Mouse (Mus musculus) small intestine, adult 10 weeks (tissue): Measurements from ENCODE around the gene Tmtc4. TPM values are rescaled to one million over a fixed set of nuclear protein-coding genes. Genes with fewer than 3 reads are reported as not detected.

Experiments
- polyA plus RNA-seq: library from polyadenylated mRNA; stranded (reverse); fragments of 350-450 nt; fragmentation: Illumina TruSeq; extraction: RNeasy Lipid Tissue Mini Kit (QIAGEN cat#74804); gene quantifications from one replicate; pipeline ENCODE4 v1.2.3, GENCODE M21; 2014; ENCODE audit warnings: low replicate concordance

Tmtc4 gene
- 22.6 TPM for polyA plus RNA-seq

DNA sequence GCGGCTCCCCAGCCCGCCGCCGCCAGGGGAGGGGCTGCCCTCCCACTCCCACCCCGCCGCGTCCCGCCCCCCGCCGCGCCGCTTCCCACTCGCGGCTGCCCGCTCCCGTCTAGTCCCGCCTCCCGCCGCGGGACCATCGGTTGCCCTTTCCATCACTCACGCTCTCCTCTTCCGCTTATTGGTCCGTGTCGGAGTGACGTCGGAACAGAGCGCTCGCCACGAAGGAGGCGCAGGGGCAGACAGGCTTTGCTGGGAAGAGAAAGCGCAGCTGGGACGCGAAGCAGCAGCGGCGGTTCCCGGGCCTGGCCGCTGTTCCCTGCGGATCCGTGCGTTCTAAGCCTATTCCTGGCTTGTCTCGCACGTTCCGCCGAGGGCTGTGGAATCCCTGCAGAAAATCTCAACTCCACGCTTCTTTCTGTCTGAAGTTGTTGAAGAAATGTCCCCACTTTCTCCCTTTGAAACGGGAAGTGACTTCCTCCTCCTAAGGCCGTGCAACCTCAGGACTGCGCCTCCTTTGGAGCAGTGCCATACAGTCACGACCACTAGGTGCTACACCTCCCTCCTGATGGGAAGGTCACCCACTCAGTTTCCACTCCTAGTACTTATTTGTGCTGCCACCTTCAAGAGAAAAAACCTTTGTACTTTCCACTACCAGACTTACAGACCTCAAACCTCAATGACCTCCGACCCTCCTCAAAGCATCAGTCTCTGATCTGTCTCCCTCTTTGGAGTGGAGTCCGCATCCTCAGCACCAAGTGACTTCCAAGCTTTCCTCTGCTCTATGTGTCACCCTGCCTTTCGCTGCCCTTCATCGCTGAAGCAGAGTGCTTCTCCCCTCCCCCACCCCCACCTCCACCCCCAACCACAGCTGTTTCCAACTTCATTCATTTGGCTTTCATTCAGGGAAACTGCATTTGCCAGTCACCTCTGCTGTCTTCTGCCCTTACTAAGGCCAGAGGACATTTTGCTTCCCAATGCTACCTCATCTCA is at the start of gene Tmtc4:
Tmtc4 (minus strand) TSS at position 810 of the 990 bp plus-strand sequence.

GRCm38 (mm10) chr14:122913657-122914056 is 70.2 kb downstream of the Tmtc4 start, which contains the start of gene Ggact:
Gene Ggact, minus strand, starts transcription at chr14:122913757.

Other genes with a start within 250 kb of the Tmtc4 start
- gene Ggact, start 70.3 kb downstream of the Tmtc4 start, polyA plus RNA-seq = 115 TPM